Mouse (Mus musculus) R1 (cell line): ENCODE data around the gene Atp6v1c2.

ENCODE experiments used
- DNase-seq: peaks from one replicate; pipeline ENCODE4 v3.0.0-alpha.2; 2018; ENCODE audit warnings: low read depth, low spot score

The Atp6v1c2 gene

GRCm38 (mm10) chr12:17329259-17329658, at the start of gene Atp6v1c2:
Atp6v1c2 (minus strand) TSS chr12:17329359.
- no peak for DNase-seq

GRCm38 (mm10) chr12:17376521-17376920, 47.4 kb upstream of the Atp6v1c2 start:
- no peak for DNase-seq

GRCm38 (mm10) chr12:17375243-17375642, 46.1 kb upstream of the Atp6v1c2 start:
- no peak for DNase-seq

GRCm38 (mm10) chr12:17373470-17373975, 44.4 kb upstream of the Atp6v1c2 start:
- DNase-seq: no peak

GRCm38 (mm10) chr12:17372696-17373095, 43.5 kb upstream of the Atp6v1c2 start:
- DNase-seq: no peak

- DNase-seq: peak; percentile 63
These were observed 42.6 kb upstream of the Atp6v1c2 start for GRCm38 (mm10) chr12:17371589-17372235.

GRCm38 (mm10) chr12:17369551-17370325, 40.6 kb upstream of the Atp6v1c2 start:
- DNase-seq: no peak

- DNase-seq: no peak
These were observed 40.0 kb upstream of the Atp6v1c2 start for GRCm38 (mm10) chr12:17369111-17369510.

GRCm38 (mm10) chr12:17366981-17367380, 37.8 kb upstream of the Atp6v1c2 start:
- DNase-seq: peak; percentile 66

GRCm38 (mm10) chr12:17362316-17362715, 33.2 kb upstream of the Atp6v1c2 start:
- no peak for DNase-seq

- peak; percentile 16 for DNase-seq
These were observed 31.5 kb upstream of the Atp6v1c2 start for GRCm38 (mm10) chr12:17360650-17361049.

GRCm38 (mm10) chr12:17360104-17360503, 30.9 kb upstream of the Atp6v1c2 start:
- DNase-seq: no peak

- peak; percentile 62 for DNase-seq
These were observed 29.8 kb upstream of the Atp6v1c2 start for GRCm38 (mm10) chr12:17358981-17359380.

GRCm38 (mm10) chr12:17357795-17358194, 28.6 kb upstream of the Atp6v1c2 start:
- no peak for DNase-seq

GRCm38 (mm10) chr12:17356853-17357252, 27.7 kb upstream of the Atp6v1c2 start:
- peak; percentile 81 for DNase-seq

- DNase-seq: peak; percentile 35
These were observed 20.9 kb upstream of the Atp6v1c2 start for GRCm38 (mm10) chr12:17350106-17350505.

GRCm38 (mm10) chr12:17348048-17349036, 19.2 kb upstream of the Atp6v1c2 start, which contains the start of gene Nol10:
Nol10 (plus strand) TSS chr12:17348458.
- peak; percentile 91 for DNase-seq

- no peak for DNase-seq
These were observed 18.3 kb upstream of the Atp6v1c2 start for GRCm38 (mm10) chr12:17347327-17348047.

- DNase-seq: peak; percentile 30
These were observed 10.2 kb upstream of the Atp6v1c2 start for GRCm38 (mm10) chr12:17339114-17339905.

- no peak for DNase-seq
These were observed 9.2 kb upstream of the Atp6v1c2 start for GRCm38 (mm10) chr12:17338338-17338737.
